Mouse (Mus musculus) left cerebral cortex, adult 2 months (tissue): Measurements from ENCODE around the gene Zc3h12c. TPM values are rescaled to one million over a fixed set of nuclear protein-coding genes. Genes with fewer than 3 reads are reported as not detected.
A peak's percentile ranks its signal among the peaks of the same experiment; 100 is the strongest.

Experiments
- DNase-seq, 2 experiments: peaks; one replicate each; pipeline ENCODE4 v3.0.0; 2021 to 2022; ENCODE audit warnings: low spot score in 2 of 2, mixed read lengths in 1 of 2; ENCODE audit errors: extremely low spot score in 1 of 2
- H3K27ac ChIP-seq: fragments of 200-600 bp; 2 replicates; pipeline ENCODE4 v1.8.1; 2022
- H3K4me3 ChIP-seq: fragments of 200-600 bp; 2 replicates; pipeline ENCODE4 v1.8.1; 2022
- CTCF ChIP-seq: fragments of 200-600 bp; IDR thresholded peaks from 2 replicates; pipeline ENCODE4 v1.8.1; 2022; ENCODE audit warnings: antibody characterized with exemption, mild to moderate bottlenecking, moderate library complexity
- intact Hi-C: fragments of 180-260 bp; cut with DNase I; formaldehyde crosslinking; loops from one replicate; pipeline ENCODE4 v1.15.1; 2025
- total RNA-seq, 2 experiments: library from RNA; stranded (reverse); gene quantifications; 2 replicates each; pipeline ENCODE4 v1.2.3; 2021

The Zc3h12c gene
- total RNA-seq, 2 experiments from 2014 or later = 15.1 to 16.2 TPM

GRCm38 (mm10) chr9:52181419-52181818 lies 13.0 kb upstream of the Zc3h12c start:
- no peak for TF ChIP-seq CTCF
- H3K27ac ChIP-seq = no peak overlapping the region
- no peak overlapping the region for H3K4me3 ChIP-seq
- intact Hi-C loops = no loop called here
- no peak for DNase-seq

DNA sequence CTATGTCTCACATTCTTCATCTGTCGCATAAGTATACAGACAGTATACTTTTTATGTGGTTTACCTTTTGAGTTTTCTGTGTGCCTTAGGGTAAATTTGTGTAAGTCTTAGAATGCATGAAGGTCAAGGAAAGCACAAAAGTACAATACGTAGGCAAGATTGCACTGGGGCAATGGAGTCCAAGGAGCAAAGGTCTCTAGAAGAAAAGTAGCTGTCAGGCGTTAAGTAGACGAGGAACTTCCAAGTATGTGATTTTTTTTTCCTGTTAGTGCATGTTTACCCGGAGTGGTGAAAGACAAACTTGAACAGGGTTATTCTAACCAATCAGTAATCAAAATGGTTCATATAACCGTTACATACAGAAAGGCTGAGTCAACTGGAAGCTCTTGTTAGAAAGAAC lies 12.5 kb upstream of the Zc3h12c start:
- no peak overlapping the region for H3K27ac ChIP-seq
- intact Hi-C loops = no loop called here
- no peak for TF ChIP-seq CTCF
- no peak overlapping the region for H3K4me3 ChIP-seq
- DNase-seq = no peak

GRCm38 (mm10) chr9:52175257-52175859 lies 7.0 kb upstream of the Zc3h12c start:
- no peak for TF ChIP-seq CTCF
- intact Hi-C loops = no loop called here

GRCm38 (mm10) chr9:52174671-52175111 lies 6.3 kb upstream of the Zc3h12c start:
- intact Hi-C loops = no loop called here
- Histone ChIP-seq H3K27ac (no peak overlapping the region), H3K4me3 (no peak overlapping the region)
- TF ChIP-seq CTCF = no peak
- no peak for DNase-seq

More at GRCm38 (mm10) chr9:52175257-52175859, 7.0 kb upstream of the Zc3h12c start:
- DNase-seq = no peak
- Histone ChIP-seq H3K27ac (no peak overlapping the region), H3K4me3 (no peak overlapping the region)

DNA sequence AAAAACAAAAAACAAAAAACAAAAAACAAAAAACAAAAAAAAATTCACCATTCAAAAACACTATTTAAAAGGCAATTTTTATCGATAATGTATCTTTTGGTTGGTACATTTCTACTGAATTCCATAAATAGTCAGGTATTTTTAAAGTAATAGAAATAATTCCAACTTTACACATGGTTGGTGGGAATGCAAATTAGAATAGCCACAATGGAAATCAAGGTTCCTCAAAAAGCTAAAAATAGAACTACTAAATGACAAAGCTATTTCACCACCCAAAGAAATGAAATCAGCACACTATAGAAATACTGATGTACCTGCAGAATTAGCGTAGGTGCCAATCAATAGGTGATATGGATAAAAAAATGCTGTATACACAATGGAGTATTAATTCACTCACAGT lies 5.6 kb upstream of the Zc3h12c start:
- intact Hi-C loops = no loop called here
- no peak overlapping the region for H3K27ac ChIP-seq
- no peak for TF ChIP-seq CTCF
- no peak overlapping the region for H3K4me3 ChIP-seq
- no peak for DNase-seq

- intact Hi-C loops = no loop called here
- Histone ChIP-seq H3K27ac (no peak overlapping the region), H3K4me3 (no peak overlapping the region)
- DNase-seq = no peak
- no peak for TF ChIP-seq CTCF
Measured at GRCm38 (mm10) chr9:52172550-52172949, 4.2 kb upstream of the Zc3h12c start.

DNA sequence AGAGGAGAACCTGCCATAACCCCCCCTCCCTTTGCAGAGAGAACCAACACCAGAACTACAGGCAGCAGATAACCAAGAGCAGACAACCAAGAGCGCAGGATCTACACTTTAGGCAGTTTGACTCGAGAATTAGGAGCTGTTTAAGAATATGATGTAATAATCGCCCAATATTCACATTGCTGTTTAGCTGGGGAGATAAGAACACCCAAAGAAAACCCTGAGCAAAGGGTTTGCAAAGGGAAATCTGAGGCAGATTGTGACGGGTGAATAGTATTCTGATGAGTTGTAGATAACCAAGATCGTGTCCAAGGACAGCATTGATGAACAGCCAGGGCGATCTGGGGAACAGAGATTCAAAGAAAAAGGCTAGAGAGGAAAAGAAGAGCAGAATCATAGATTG lies 2.3 kb upstream of the Zc3h12c start:
- intact Hi-C loops = no loop called here
- DNase-seq = no peak
- no peak overlapping the region for H3K27ac ChIP-seq
- no peak for TF ChIP-seq CTCF
- no peak overlapping the region for H3K4me3 ChIP-seq

DNA sequence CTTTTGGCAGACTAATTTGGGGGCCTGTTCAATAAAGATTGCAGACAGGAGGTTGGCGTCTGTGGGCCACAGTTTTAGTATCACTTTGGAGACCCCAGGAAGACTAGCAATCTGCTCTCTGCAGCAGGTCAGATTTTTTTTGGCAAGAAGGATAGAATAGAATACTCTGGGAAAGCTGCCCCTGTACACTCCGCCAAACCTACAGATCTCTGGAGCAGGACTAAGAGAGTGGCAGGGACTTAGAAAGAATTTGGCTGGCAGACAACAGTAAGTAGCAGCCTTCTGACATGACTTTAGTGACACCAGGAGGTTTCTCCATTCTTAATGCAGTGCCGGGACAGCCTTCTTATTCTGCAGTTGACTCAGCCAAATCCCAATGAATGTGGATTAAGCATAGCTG lies 1.8 kb upstream of the Zc3h12c start:
- intact Hi-C loops = no loop called here
- TF ChIP-seq CTCF = no peak
- DNase-seq = no peak
- H3K4me3 ChIP-seq = no peak overlapping the region
- H3K27ac ChIP-seq = no peak overlapping the region

DNA sequence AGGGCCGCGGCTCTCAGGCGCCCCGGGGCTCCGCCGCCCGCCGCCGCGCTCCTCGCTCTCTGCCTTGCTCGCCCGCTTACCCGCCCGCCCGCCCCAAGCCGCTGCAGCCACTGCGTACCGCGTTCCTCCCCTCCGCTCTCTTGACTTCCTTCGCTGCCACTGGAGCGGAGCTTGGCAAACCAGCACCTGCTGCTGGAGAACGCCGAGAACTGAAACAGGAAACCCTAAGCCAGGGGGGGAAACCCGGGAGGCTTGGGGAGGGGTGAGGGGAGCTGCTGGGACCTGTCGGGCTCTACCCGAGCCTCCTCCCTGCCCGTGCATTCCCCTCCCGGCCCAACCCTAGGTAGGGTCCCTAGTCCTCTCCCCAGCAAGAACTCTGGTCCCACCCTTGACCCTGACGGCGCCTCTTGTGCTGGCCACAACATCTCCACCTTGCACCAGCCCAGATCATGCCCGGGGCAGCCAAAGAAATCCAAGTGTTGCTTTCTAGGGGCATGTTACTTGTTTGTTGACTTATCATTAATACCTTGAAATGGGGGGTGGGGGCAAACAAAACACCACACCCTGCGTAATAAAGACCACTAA lies 406 bp upstream of the Zc3h12c start:
- peak; percentile 26 for TF ChIP-seq CTCF
- intact Hi-C loops = loop anchor here (2.0 to 10.0 kb wide), 4 partner anchors 38 to 121 kb away; partner anchors contain the start of gene Rdx

DNA sequence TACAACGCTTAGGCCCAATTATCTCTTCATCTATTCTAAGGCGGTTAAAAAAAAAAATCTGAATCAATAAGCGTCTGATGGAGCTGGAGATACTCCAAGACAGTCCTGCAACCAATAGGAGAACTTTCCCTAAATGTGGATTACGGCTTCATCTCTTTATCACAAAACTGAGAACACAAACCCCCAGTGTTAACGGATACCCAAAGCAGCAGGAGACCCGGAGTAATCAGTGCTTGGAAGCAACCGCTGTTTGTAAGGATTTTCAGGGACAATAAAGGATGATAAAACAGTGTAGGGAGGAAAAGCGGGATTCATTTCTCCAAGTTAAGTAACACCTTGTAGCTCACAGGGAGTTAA lies 888 bp downstream of the Zc3h12c start:
- Histone ChIP-seq H3K27ac (peak overlapping the region; percentile 94), H3K4me3 (peak overlapping the region; percentile 92)
- no peak for TF ChIP-seq CTCF
- DNase-seq = no peak
- intact Hi-C loops = loop anchor here (5.0 to 10.0 kb wide), 3 partner anchors 75 to 120 kb away; partner anchors contain the start of gene Rdx

More for the DNA sequence above, 406 bp upstream of the Zc3h12c start:
- Histone ChIP-seq H3K27ac (peak overlapping the region; percentile 94), H3K4me3 (peak overlapping the region; percentile 92)
- DNase-seq = peak; percentile 73 to 79

- H3K4me3 ChIP-seq = peak overlapping the region; percentile 92
- intact Hi-C loops = loop anchor here (5.0 to 10.0 kb wide), 3 partner anchors 75 to 120 kb away; partner anchors contain the start of gene Rdx
- no peak for TF ChIP-seq CTCF
- no peak for DNase-seq
- peak overlapping the region; percentile 94; the same call in 1 of the 2 replicates for H3K27ac ChIP-seq
Measured at GRCm38 (mm10) chr9:52167084-52167483, 1.3 kb downstream of the Zc3h12c start.

DNA sequence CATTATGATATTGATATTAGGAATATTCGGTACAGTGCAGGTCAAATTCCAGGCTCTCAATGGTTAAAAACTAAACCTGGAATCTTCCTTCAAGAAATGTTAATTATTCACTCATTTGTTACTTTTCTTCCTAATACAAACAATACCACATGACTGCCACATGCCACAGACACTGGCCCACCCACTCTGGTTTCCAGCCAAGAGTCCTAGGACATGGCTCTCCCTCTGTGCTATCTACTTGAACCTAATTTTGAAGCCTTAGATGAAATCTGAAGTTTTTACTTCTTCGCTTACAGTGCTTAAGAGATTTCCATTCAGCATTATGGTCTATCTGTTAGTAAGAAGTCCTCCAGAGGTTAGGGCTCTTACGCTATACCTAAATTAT lies 2.7 kb downstream of the Zc3h12c start:
- intact Hi-C loops = loop anchor here (5.0 to 10.0 kb wide), 3 partner anchors 77 to 119 kb away; partner anchors contain the start of gene Rdx
- no peak overlapping the region for H3K27ac ChIP-seq
- no peak for TF ChIP-seq CTCF
- H3K4me3 ChIP-seq = no peak overlapping the region
- no peak for DNase-seq
